Mouse (Mus musculus): ENCODE data around the gene Msx3. TPM values are rescaled to one million over a fixed set of nuclear protein-coding genes. Genes with fewer than 3 reads are reported as not detected.

Gene Msx3
- polyA plus RNA-seq, 1 experiment, result not detected

DNA sequence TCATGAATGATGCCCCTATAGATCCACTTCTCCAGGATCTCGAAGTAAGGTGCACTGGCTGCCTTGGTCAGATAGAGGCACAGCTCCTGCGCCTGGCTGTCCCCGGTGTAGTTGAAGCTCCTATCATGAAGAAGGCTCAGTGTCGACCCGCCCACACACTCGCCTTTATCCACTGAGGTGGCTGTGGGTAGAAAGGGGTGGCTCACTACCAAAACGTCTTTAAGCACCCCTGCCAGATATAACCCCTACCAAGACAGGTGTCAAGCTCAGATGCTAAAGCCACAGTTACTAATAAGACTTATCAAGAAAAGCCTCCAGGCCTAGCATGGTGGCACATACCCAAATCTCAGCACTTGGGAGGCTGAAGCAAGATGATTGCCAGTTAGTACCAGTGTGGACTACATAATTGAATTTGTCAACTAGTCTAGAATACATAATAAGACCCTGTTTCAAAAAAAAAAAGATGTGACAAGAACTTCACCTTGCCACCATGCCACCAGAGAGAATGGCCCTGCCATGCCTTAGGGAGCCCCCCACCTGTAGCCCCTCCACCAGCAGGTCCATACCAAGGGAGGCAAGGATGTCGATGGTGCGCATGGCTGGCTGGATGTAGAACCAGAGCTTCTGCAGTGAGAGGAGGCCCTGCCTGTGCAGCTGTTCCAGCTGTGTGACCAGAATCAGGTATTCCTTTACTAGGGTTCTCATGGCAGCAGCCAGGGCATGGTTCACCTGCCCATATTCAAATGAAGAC is 41.9 kb downstream of the Msx3 start:
- TF ChIP-seq TAL1 (IDR thresholded peaks at IDR 0.05; ENCODE audit: low read length), result no peak
- TF ChIP-seq GATA1 (IDR thresholded peaks at IDR 0.05; ENCODE audit: low read length), result no peak
- no peaks in the 10 kb centered on the region for H3K4me1 ChIP-seq (ENCODE audit: control insufficient read depth)
- H3K9me3 ChIP-seq (ENCODE audit: control insufficient read depth, low read length), result peaks cover 3% of the 10 kb centered on the region; the same call in 1 of the 2 replicates
- H3K4me3 ChIP-seq (replicated peaks), result no peak overlapping the region
- peaks cover 87% of the 10 kb centered on the region for H3K36me3 ChIP-seq (ENCODE audit: control insufficient read depth)
- no peaks in the 10 kb centered on the region for H3K27me3 ChIP-seq (ENCODE audit: control insufficient read depth)

DNA sequence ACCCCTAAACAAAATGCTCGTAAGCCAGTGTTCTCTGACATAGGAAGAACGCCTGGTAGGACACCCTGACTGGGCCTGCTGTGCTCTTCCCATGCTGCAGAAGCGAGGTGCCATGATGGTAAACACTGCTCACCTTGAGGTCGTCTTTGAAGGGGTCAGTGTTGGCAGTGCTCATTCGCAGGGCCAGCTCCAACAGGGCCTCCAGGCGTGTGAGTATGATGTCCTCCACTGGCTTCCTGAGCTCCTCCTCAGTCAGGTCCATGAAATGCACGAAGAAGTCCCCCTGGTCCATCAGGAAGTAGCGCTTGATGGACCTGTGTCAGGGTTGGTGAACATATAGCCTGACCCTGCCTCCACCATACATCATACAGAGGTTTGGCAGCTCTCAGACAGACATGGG is 44.2 kb downstream of the Msx3 start:
- no peaks in the 10 kb centered on the region for H3K4me1 ChIP-seq (ENCODE audit: control insufficient read depth)
- no peak overlapping the region for H3K4me3 ChIP-seq (replicated peaks)
- peaks cover 95% of the 10 kb centered on the region for H3K36me3 ChIP-seq (ENCODE audit: control insufficient read depth)
- H3K27me3 ChIP-seq (ENCODE audit: control insufficient read depth), result no peaks in the 10 kb centered on the region
- no peaks in the 10 kb centered on the region for H3K9me3 ChIP-seq (ENCODE audit: control insufficient read depth, low read length)
- TF ChIP-seq TAL1 (IDR thresholded peaks at IDR 0.05; ENCODE audit: low read length) (no peak), GATA1 (IDR thresholded peaks at IDR 0.05; ENCODE audit: low read length) (no peak)

DNA sequence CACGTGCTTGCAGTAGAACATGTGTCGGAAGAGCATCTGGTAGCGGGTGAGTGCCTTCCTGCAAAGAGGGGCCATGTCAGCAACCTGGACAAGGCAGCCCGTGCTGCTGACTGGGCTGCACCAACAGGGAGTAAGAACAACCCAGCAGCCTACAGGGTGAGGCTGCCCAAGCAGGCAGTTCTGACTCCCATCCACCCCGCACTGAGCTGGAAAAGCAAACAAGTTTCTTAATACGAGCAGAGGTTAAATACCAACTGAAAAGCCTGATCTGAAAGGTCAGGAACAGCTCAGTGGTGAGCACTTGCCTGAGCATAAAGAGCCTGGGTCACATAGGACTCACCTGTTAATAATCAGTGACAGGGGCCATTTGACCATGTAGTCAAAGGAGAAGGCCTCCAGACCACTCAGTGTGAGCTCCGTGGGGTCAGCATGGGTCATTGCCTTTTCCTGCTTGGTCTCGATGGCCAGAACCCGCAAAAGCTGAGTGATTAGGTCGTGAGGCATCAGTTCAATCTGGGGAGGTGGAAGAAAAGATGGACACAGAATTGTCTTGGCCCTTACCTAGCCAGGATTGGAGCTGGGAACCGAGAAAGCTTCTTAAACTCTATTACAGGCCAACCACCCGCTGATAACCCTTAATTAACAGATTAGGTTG is 47.7 kb downstream of the Msx3 start:
- Histone ChIP-seq H3K4me1 (ENCODE audit: control insufficient read depth) (no peaks in the 10 kb centered on the region), H3K36me3 (ENCODE audit: control insufficient read depth) (peaks cover 98% of the 10 kb centered on the region), H3K9me3 (ENCODE audit: control insufficient read depth, low read length) (no peaks in the 10 kb centered on the region), H3K4me3 (replicated peaks) (no peak overlapping the region), H3K27me3 (ENCODE audit: control insufficient read depth) (no peaks in the 10 kb centered on the region)
- TF ChIP-seq GATA1 (IDR thresholded peaks at IDR 0.05; ENCODE audit: low read length) (no peak), TAL1 (IDR thresholded peaks at IDR 0.05; ENCODE audit: low read length) (no peak)

DNA sequence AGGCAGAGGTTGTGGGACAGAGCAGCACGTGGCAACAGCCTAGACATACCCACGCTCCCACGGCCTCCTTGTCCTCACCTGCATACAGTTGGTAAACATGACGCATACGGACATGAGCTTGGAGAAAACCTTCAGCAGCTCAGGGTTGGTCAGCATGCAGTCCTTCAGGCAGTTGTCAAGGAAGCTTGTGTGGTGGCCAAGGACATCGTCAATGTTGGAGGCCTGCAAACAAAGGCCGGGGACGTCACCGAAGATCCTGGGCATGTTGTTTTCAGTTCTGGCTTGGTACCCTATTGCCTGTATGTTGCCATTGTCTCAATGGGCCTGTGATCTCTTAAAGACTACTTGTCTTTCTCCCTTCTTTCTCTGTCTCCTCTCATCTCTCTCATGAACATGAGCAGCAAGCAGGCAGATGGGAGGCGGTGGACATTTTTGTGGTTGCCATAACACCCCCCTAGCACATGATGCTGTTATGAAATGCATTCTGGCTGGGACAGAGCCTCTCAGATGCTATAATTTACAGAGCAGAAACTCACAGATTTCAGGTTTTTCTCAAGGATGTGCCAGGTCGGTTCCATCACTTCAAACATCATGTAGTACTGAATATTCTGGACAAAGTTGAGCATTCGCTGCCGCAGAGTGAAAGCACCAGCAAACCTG is 50.1 kb downstream of the Msx3 start:
- Histone ChIP-seq H3K27me3 (ENCODE audit: control insufficient read depth) (no peaks in the 10 kb centered on the region), H3K36me3 (ENCODE audit: control insufficient read depth) (peaks cover 96% of the 10 kb centered on the region), H3K9me3 (ENCODE audit: control insufficient read depth, low read length) (no peaks in the 10 kb centered on the region), H3K4me3 (replicated peaks) (no peak overlapping the region), H3K4me1 (ENCODE audit: control insufficient read depth) (no peaks in the 10 kb centered on the region)
- TF ChIP-seq GATA1 (IDR thresholded peaks at IDR 0.05; ENCODE audit: low read length), result no peak
- TF ChIP-seq TAL1 (IDR thresholded peaks at IDR 0.05; ENCODE audit: low read length), result no peak

Other genes with a start within 250 kb of the Msx3 start
- gene Adgra1, start 214.9 kb downstream of the Msx3 start, polyA plus RNA-seq (2012), result not detected in 2 replicates
- 0.01 TPM in 1 of 2 replicates, not detected in the other for gene Kndc1, start 154.4 kb downstream of the Msx3 start, polyA plus RNA-seq (2012)
- not detected in 2 replicates for gene Utf1, start 105.3 kb downstream of the Msx3 start, polyA plus RNA-seq (2012)
- not detected in 2 replicates for gene 6430531B16Rik, start 70.3 kb downstream of the Msx3 start, polyA plus RNA-seq (2012)
- 0.05 and 0.21 TPM in 2 replicates for gene Adam8, start 56.5 kb downstream of the Msx3 start, polyA plus RNA-seq (2012)
- gene Zfp511, start 12.7 kb downstream of the Msx3 start, polyA plus RNA-seq (2012), result 4.2 and 4.6 TPM in 2 replicates
- 1.0 and 1.5 TPM in 2 replicates for gene Tubgcp2, start 12.4 kb downstream of the Msx3 start, polyA plus RNA-seq (2012)
- 0.04 TPM in 1 of 2 replicates, not detected in the other for gene Caly, start 33.5 kb upstream of the Msx3 start, polyA plus RNA-seq (2012)
- not detected in 2 replicates for gene Prap1, start 44.3 kb upstream of the Msx3 start, polyA plus RNA-seq (2012)
- gene Fuom, start 53.4 kb upstream of the Msx3 start, polyA plus RNA-seq (2012), result 1.0 and 2.8 TPM in 2 replicates
- 0.14 TPM in 1 of 2 replicates, not detected in the other for gene Paox, start 66.7 kb upstream of the Msx3 start, polyA plus RNA-seq (2012)
- gene Echs1, start 67.4 kb upstream of the Msx3 start, polyA plus RNA-seq (2012), result 0.14 and 0.39 TPM in 2 replicates
- gene Mtg1, start 88.5 kb upstream of the Msx3 start, polyA plus RNA-seq (2012), result 0.30 and 0.58 TPM in 2 replicates
- gene Sprn, start 105.8 kb upstream of the Msx3 start, polyA plus RNA-seq (2012), result not detected in 2 replicates
- not detected in 2 replicates for gene Olfr522, start 115.7 kb upstream of the Msx3 start, polyA plus RNA-seq (2012)
- gene Olfr523, start 124.1 kb upstream of the Msx3 start, polyA plus RNA-seq (2012), result not detected in 2 replicates
- gene Olfr524, start 156.9 kb upstream of the Msx3 start, polyA plus RNA-seq (2012), result 0.03 TPM in 1 of 2 replicates, not detected in the other
- gene Cd163l1, start 169.2 kb upstream of the Msx3 start, polyA plus RNA-seq (2012), result not detected in 2 replicates
- gene 5830411N06Rik, start 198.2 kb upstream of the Msx3 start, polyA plus RNA-seq (2012), result not detected in 2 replicates

All from erythroblast, embryonic 14.5 days (primary cell).